ENCODE assay signal across 9 mouse cellular contexts in genomic region chr13:99091562-99092278, GRCm38 (mm10).
DNase-seq lines count a peak whose midpoint lies in the region; ATAC-seq and TF ChIP-seq lines count a peak whose summit lies in the region.
"Had no signal": no experiment of that assay in that cellular context is flagged by ENCODE, and none has a peak within 500 bp of the region (broad histone marks: within the 10 kb centered on the region; RNA-seq: fewer than 3 reads in every experiment).

No protein-coding gene starts in this region.

- no peak for TF ChIP-seq POLR2A in ES-Bruce4 (IDR thresholded peaks at IDR 0.05; ENCODE audit: insufficient read depth, low read length)

- H3K27ac ChIP-seq in hindbrain, embryonic 13.5 days: 0 out of 2 replicates have a peak overlapping the region, but pooled peaks have one; percentile 19
- H3K27ac ChIP-seq in hindbrain, embryonic 12.5 days: no peak overlapping the region
- peak overlapping the region; percentile 55; the same call in 1 of the 2 replicates for H3K27ac ChIP-seq in ES-Bruce4 (ENCODE audit: insufficient read depth, low read length)
- 0 out of 2 replicates have a peak overlapping the region, but pooled peaks have one; percentile 36 for H3K27ac ChIP-seq in embryonic facial prominence, embryonic 10.5 days (replicated peaks)
- peak overlapping the region; percentile 17; the same call in 1 of the 2 replicates for H3K27ac ChIP-seq in limb, embryonic 12.5 days
- H3K27ac ChIP-seq: neural tube, embryonic 12.5 days had no signal

- no peaks in the 10 kb centered on the region for H3K36me3 ChIP-seq in hindbrain, embryonic 13.5 days
- H3K36me3 ChIP-seq in hindbrain, embryonic 12.5 days: no peaks in the 10 kb centered on the region
- H3K36me3 ChIP-seq in ES-Bruce4 (ENCODE audit: control insufficient read depth, insufficient read depth, low read length, poor library complexity, severe bottlenecking): no peaks in the 10 kb centered on the region
- no peaks in the 10 kb centered on the region for H3K36me3 ChIP-seq in embryonic facial prominence, embryonic 10.5 days (replicated peaks)
- no peaks in the 10 kb centered on the region for H3K36me3 ChIP-seq in limb, embryonic 12.5 days
- H3K36me3 ChIP-seq: neural tube, embryonic 12.5 days had no signal

- no peak for DNase-seq in embryonic facial prominence, embryonic 10.5 days (ENCODE audit: low spot score)
- no peak for DNase-seq in cerebellum, postnatal 14 days
- DNase-seq in ovary, postnatal 10 days (ENCODE audit: low spot score): no peak
- no peak for DNase-seq in adrenal gland, adult 8-10 months

- no peak for TF ChIP-seq CTCF in ES-Bruce4 (IDR thresholded peaks at IDR 0.05; ENCODE audit: low read depth, low read length)

- TF ChIP-seq EP300 in ES-Bruce4 (IDR thresholded peaks at IDR 0.05; ENCODE audit: insufficient read depth, low read depth, low read length): 0 out of 2 replicates have a peak, but pooled peaks have one; percentile 51

- H3K9me3 ChIP-seq in hindbrain, embryonic 13.5 days: no peaks in the 10 kb centered on the region
- H3K9me3 ChIP-seq in hindbrain, embryonic 12.5 days (replicated peaks): no peaks in the 10 kb centered on the region
- peaks cover 9% of the 10 kb centered on the region for H3K9me3 ChIP-seq in ES-Bruce4 (replicated peaks; ENCODE audit: control insufficient read depth, insufficient read depth, low read length, poor library complexity, severe bottlenecking)
- H3K9me3 ChIP-seq in embryonic facial prominence, embryonic 10.5 days: no peaks in the 10 kb centered on the region
- H3K9me3 ChIP-seq in limb, embryonic 12.5 days: no peaks in the 10 kb centered on the region
- H3K9me3 ChIP-seq: neural tube, embryonic 12.5 days had no signal

- no peak for ATAC-seq in hindbrain, embryonic 13.5 days (ENCODE audit: low FRiP score)
- no peak; the same call in 1 of the 2 replicates for ATAC-seq in hindbrain, embryonic 12.5 days (ENCODE audit: low FRiP score)
- no peak; the same call in 1 of the 2 replicates for ATAC-seq in limb, embryonic 12.5 days (ENCODE audit: insufficient number of reproducible peaks, insufficient read depth, low FRiP score, low TSS enrichment, low read depth)

- H3K4me3 ChIP-seq in hindbrain, embryonic 13.5 days: no peak overlapping the region
- no peak overlapping the region for H3K4me3 ChIP-seq in hindbrain, embryonic 12.5 days
- no peak overlapping the region for H3K4me3 ChIP-seq in ES-Bruce4 (ENCODE audit: low read depth, low read length)
- no peak overlapping the region for H3K4me3 ChIP-seq in embryonic facial prominence, embryonic 10.5 days
- no peak overlapping the region for H3K4me3 ChIP-seq in limb, embryonic 12.5 days (replicated peaks)
- H3K4me3 ChIP-seq: neural tube, embryonic 12.5 days had no signal

- H3K9ac ChIP-seq in hindbrain, embryonic 13.5 days: no peak overlapping the region
- no peak overlapping the region for H3K9ac ChIP-seq in hindbrain, embryonic 12.5 days
- H3K9ac ChIP-seq in ES-Bruce4 (ENCODE audit: low read depth, poor library complexity, severe bottlenecking): no peak overlapping the region
- H3K9ac ChIP-seq in limb, embryonic 12.5 days (replicated peaks): no peak overlapping the region
- H3K9ac ChIP-seq: neural tube, embryonic 12.5 days had no signal

- 67% methylated on average over 7 of the region's 7 CpGs for WGBS in hindbrain, embryonic 13.5 days
- WGBS in hindbrain, embryonic 12.5 days: 65% methylated on average over 7 of the region's 7 CpGs
- 70% methylated on average over 7 of the region's 7 CpGs for WGBS in embryonic facial prominence, embryonic 10.5 days
- 58% methylated on average over 7 of the region's 7 CpGs for WGBS in limb, embryonic 12.5 days

- no peak overlapping the region for H3K4me2 ChIP-seq in hindbrain, embryonic 13.5 days
- H3K4me2 ChIP-seq in hindbrain, embryonic 12.5 days (replicated peaks): no peak overlapping the region
- no peak overlapping the region for H3K4me2 ChIP-seq in limb, embryonic 12.5 days
- H3K4me2 ChIP-seq: neural tube, embryonic 12.5 days had no signal

- peaks cover 23% of the 10 kb centered on the region for H3K4me1 ChIP-seq in hindbrain, embryonic 13.5 days (replicated peaks)
- H3K4me1 ChIP-seq in hindbrain, embryonic 12.5 days: peaks cover 25% of the 10 kb centered on the region
- peaks cover 3% of the 10 kb centered on the region for H3K4me1 ChIP-seq in ES-Bruce4 (ENCODE audit: control insufficient read depth, insufficient read depth, low read length)
- H3K4me1 ChIP-seq in embryonic facial prominence, embryonic 10.5 days: peaks cover 19% of the 10 kb centered on the region
- peaks cover 14% of the 10 kb centered on the region; the same call in 1 of the 2 replicates for H3K4me1 ChIP-seq in limb, embryonic 12.5 days (replicated peaks)

- H3K27me3 ChIP-seq in hindbrain, embryonic 13.5 days: no peaks in the 10 kb centered on the region
- no peaks in the 10 kb centered on the region for H3K27me3 ChIP-seq in hindbrain, embryonic 12.5 days
- no peaks in the 10 kb centered on the region for H3K27me3 ChIP-seq in ES-Bruce4 (ENCODE audit: control insufficient read depth, insufficient read depth, low read length, poor library complexity, severe bottlenecking)
- no peaks in the 10 kb centered on the region for H3K27me3 ChIP-seq in embryonic facial prominence, embryonic 10.5 days (replicated peaks; ENCODE audit: low read depth, poor library complexity, severe bottlenecking)
- H3K27me3 ChIP-seq in limb, embryonic 12.5 days: no peaks in the 10 kb centered on the region
- H3K27me3 ChIP-seq: neural tube, embryonic 12.5 days had no signal
